Comparison of ENCODE assay signal across 15 mouse cellular contexts in the genomic region with DNA sequence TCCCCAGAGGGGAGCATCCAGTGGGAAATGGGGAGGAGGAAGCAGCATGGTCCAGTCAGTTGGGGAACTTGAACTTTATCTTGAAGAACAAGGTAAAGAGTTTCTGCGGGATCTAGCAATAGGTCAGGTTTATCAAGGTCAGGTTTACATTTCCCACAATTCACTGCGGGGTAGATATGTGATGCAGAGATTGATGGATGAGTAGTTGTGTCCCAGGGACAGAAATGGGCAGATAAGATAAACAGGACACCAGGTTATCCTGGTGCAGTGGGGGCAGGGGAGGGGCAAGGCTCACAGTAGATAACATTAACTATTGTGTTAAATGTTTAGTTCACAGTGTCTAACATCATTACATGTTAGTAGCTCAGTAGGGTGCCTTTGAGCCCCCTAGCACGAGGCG. TPM values are rescaled to one million over a fixed set of nuclear protein-coding genes. Genes with fewer than 3 reads are reported as not detected.
DNase-seq lines count a peak whose midpoint lies in the region; ATAC-seq and TF ChIP-seq lines count a peak whose summit lies in the region.
"Had no signal": no experiment of that assay in that cellular context is flagged by ENCODE, and none has a peak within 500 bp of the region (broad histone marks: within the 10 kb centered on the region; RNA-seq: fewer than 3 reads in every experiment).

No protein-coding gene starts in this region.

- H3K27me3 ChIP-seq in hindbrain, embryonic 13.5 days: no peaks in the 10 kb centered on the region
- no peaks in the 10 kb centered on the region for H3K27me3 ChIP-seq in hindbrain, embryonic 14.5 days (ENCODE audit: control insufficient read depth, insufficient read depth, low read length)
- H3K27me3 ChIP-seq in midbrain, embryonic 14.5 days (ENCODE audit: control insufficient read depth, insufficient read depth, low read length): no peaks in the 10 kb centered on the region
- H3K27me3 ChIP-seq in midbrain, embryonic 10.5 days (ENCODE audit: low read depth, poor library complexity, severe bottlenecking): peaks cover 12% of the 10 kb centered on the region
- no peaks in the 10 kb centered on the region for H3K27me3 ChIP-seq in midbrain, embryonic 16.5 days (ENCODE audit: control insufficient read depth, insufficient read depth, low read depth, low read length)
- H3K27me3 ChIP-seq in myocyte (ENCODE audit: control insufficient read depth, insufficient read depth, insufficient read length): no peaks in the 10 kb centered on the region
- H3K27me3 ChIP-seq: embryonic facial prominence, embryonic 12.5 days; forebrain, embryonic 12.5 days; kidney, embryonic 15.5 days; limb, embryonic 12.5 days had no signal

- intact Hi-C loops in gastrocnemius, postnatal 14 days (cut with DNase I; ENCODE audit: low total_unique reads): loop anchor here (2.0 kb wide), 1 partner anchor 45 kb away; no protein-coding TSS in a partner anchor

- no peaks in the 10 kb centered on the region for H3K9me3 ChIP-seq in hindbrain, embryonic 13.5 days
- H3K9me3 ChIP-seq in hindbrain, embryonic 14.5 days (ENCODE audit: control insufficient read depth, low read length): no peaks in the 10 kb centered on the region
- no peaks in the 10 kb centered on the region for H3K9me3 ChIP-seq in midbrain, embryonic 14.5 days (ENCODE audit: control insufficient read depth, low read length)
- no peaks in the 10 kb centered on the region for H3K9me3 ChIP-seq in midbrain, embryonic 10.5 days (replicated peaks)
- H3K9me3 ChIP-seq in midbrain, embryonic 16.5 days (replicated peaks; ENCODE audit: control insufficient read depth, low read length, poor library complexity, severe bottlenecking): no peaks in the 10 kb centered on the region
- H3K9me3 ChIP-seq: embryonic facial prominence, embryonic 12.5 days; forebrain, embryonic 12.5 days; kidney, embryonic 15.5 days; limb, embryonic 12.5 days had no signal

- WGBS in hindbrain, embryonic 13.5 days: 48% methylated on average over 4 of the region's 4 CpGs
- WGBS in hindbrain, embryonic 14.5 days: 56% methylated on average over 4 of the region's 4 CpGs
- WGBS in midbrain, embryonic 14.5 days: 52% methylated on average over 4 of the region's 4 CpGs
- WGBS in midbrain, embryonic 10.5 days: 55% methylated on average over 4 of the region's 4 CpGs
- 51% methylated on average over 4 of the region's 4 CpGs for WGBS in midbrain, embryonic 16.5 days

- no peak overlapping the region for H3ac ChIP-seq in myocyte (ENCODE audit: control insufficient read depth, insufficient read length)

- H3K9ac ChIP-seq in hindbrain, embryonic 13.5 days: peak overlapping the region; percentile 98; the same call in 1 of the 2 replicates
- no peak overlapping the region for H3K9ac ChIP-seq in hindbrain, embryonic 14.5 days
- H3K9ac ChIP-seq in midbrain, embryonic 14.5 days (replicated peaks; ENCODE audit: low read length): no peak overlapping the region
- H3K9ac ChIP-seq in midbrain, embryonic 16.5 days (ENCODE audit: low read depth, low read length): no peak overlapping the region

- no peak for TF ChIP-seq POLR2A in myocyte (IDR thresholded peaks at IDR 0.05; ENCODE audit: insufficient read length, low read depth)

- peak overlapping the region; percentile 99; the same call in 1 of the 2 replicates for H3K27ac ChIP-seq in hindbrain, embryonic 13.5 days
- H3K27ac ChIP-seq in hindbrain, embryonic 14.5 days: no peak overlapping the region
- peak overlapping the region; percentile 98; the same call in 1 of the 2 replicates for H3K27ac ChIP-seq in midbrain, embryonic 14.5 days (replicated peaks; ENCODE audit: low read depth, low read length)
- H3K27ac ChIP-seq in midbrain, embryonic 10.5 days (replicated peaks): no peak overlapping the region
- H3K27ac ChIP-seq in midbrain, embryonic 16.5 days (ENCODE audit: low read length): peak overlapping the region; percentile 99; the same call in 1 of the 2 replicates
- H3K27ac ChIP-seq: stomach, postnatal 0 days had no signal

- no peaks in the 10 kb centered on the region for H3K36me3 ChIP-seq in hindbrain, embryonic 13.5 days
- H3K36me3 ChIP-seq in hindbrain, embryonic 14.5 days (replicated peaks; ENCODE audit: control insufficient read depth, insufficient read depth): no peaks in the 10 kb centered on the region
- no peaks in the 10 kb centered on the region for H3K36me3 ChIP-seq in midbrain, embryonic 14.5 days (ENCODE audit: control insufficient read depth, insufficient read depth, low read length)
- H3K36me3 ChIP-seq in midbrain, embryonic 10.5 days: no peaks in the 10 kb centered on the region
- no peaks in the 10 kb centered on the region for H3K36me3 ChIP-seq in midbrain, embryonic 16.5 days (ENCODE audit: control insufficient read depth, insufficient read depth, low read length)
- no peaks in the 10 kb centered on the region for H3K36me3 ChIP-seq in myocyte (ENCODE audit: control insufficient read depth, insufficient read depth)
- H3K36me3 ChIP-seq: embryonic facial prominence, embryonic 12.5 days; forebrain, embryonic 12.5 days; kidney, embryonic 15.5 days; limb, embryonic 12.5 days had no signal

- DNase-seq in hindbrain, embryonic 14.5 days (ENCODE audit: low spot score): no peak
- no peak for DNase-seq in midbrain, embryonic 14.5 days
- DNase-seq in midbrain, embryonic 10.5 days (ENCODE audit: low spot score): no peak
- DNase-seq in gastrocnemius, postnatal 14 days: no peak

- no peaks in the 10 kb centered on the region for H3K79me2 ChIP-seq in myocyte (ENCODE audit: control insufficient read depth, insufficient read depth)

- H3K4me3 ChIP-seq in hindbrain, embryonic 13.5 days: no peak overlapping the region
- no peak overlapping the region for H3K4me3 ChIP-seq in hindbrain, embryonic 14.5 days (replicated peaks; ENCODE audit: low read length)
- no peak overlapping the region for H3K4me3 ChIP-seq in midbrain, embryonic 14.5 days (replicated peaks; ENCODE audit: low read depth, low read length)
- H3K4me3 ChIP-seq in midbrain, embryonic 10.5 days: no peak overlapping the region
- no peak overlapping the region for H3K4me3 ChIP-seq in midbrain, embryonic 16.5 days (ENCODE audit: low read depth, low read length)
- peak overlapping the region; percentile 87 for H3K4me3 ChIP-seq in myocyte

- peaks cover 24% of the 10 kb centered on the region for H3K4me1 ChIP-seq in hindbrain, embryonic 13.5 days (replicated peaks)
- H3K4me1 ChIP-seq in hindbrain, embryonic 14.5 days (replicated peaks; ENCODE audit: control insufficient read depth, insufficient read depth, low read length): peaks cover 21% of the 10 kb centered on the region
- H3K4me1 ChIP-seq in midbrain, embryonic 14.5 days (ENCODE audit: control insufficient read depth, insufficient read depth, low read length): peaks cover 16% of the 10 kb centered on the region
- peaks cover 31% of the 10 kb centered on the region for H3K4me1 ChIP-seq in midbrain, embryonic 10.5 days
- H3K4me1 ChIP-seq in midbrain, embryonic 16.5 days (ENCODE audit: control insufficient read depth, insufficient read depth, low read length): peaks cover 18% of the 10 kb centered on the region

- no peak overlapping the region for H3K4me2 ChIP-seq in hindbrain, embryonic 13.5 days
- H3K4me2 ChIP-seq in hindbrain, embryonic 14.5 days (replicated peaks): no peak overlapping the region
- H3K4me2 ChIP-seq in midbrain, embryonic 14.5 days (ENCODE audit: low read length): no peak overlapping the region
- no peak overlapping the region for H3K4me2 ChIP-seq in midbrain, embryonic 16.5 days (ENCODE audit: low read length)
- H3K4me2 ChIP-seq in myocyte (ENCODE audit: low read depth): no peak overlapping the region

- no peak for ATAC-seq in hindbrain, embryonic 13.5 days (ENCODE audit: low FRiP score)
- ATAC-seq in hindbrain, embryonic 14.5 days (ENCODE audit: low FRiP score): no peak
- no peak for ATAC-seq in midbrain, embryonic 14.5 days (ENCODE audit: low FRiP score, low TSS enrichment)
- no peak for ATAC-seq in midbrain, embryonic 16.5 days
- ATAC-seq: activated CD4-positive, CD25-positive, alpha-beta regulatory T cell, adult 4 months had no signal

RNA-seq across cellular contexts. Expression of a gene that starts 1.7 kb away (rescaled TPM):
- polyA plus RNA-seq in hindbrain, embryonic 13.5 days (2015; fragmentation: Nextera tagmentation; extraction: Ambion mirVana): 19.7 and 21.0 TPM in 2 replicates
- 13.8 and 15.2 TPM in 2 replicates for polyA plus RNA-seq in hindbrain, embryonic 14.5 days (2014; fragmentation: Nextera tagmentation; extraction: Ambion mirVana)
- 15.7 and 18.3 TPM in 2 replicates for polyA plus RNA-seq in midbrain, embryonic 14.5 days (2014; fragmentation: Nextera tagmentation; extraction: Ambion mirVana)
- 6.5 and 8.2 TPM in 2 replicates for polyA plus RNA-seq in midbrain, embryonic 10.5 days (2016; fragmentation: Nextera tagmentation; extraction: Ambion mirVana)
- 19.4 and 21.0 TPM in 2 replicates for polyA plus RNA-seq in midbrain, embryonic 16.5 days (2015; fragmentation: Nextera tagmentation; extraction: Ambion mirVana)
- 15.9 TPM for polyA plus RNA-seq in myocyte (2012; fragmentation: generic; extraction: Trizol)
- 10 to 100 TPM; 25.3 to 30.8 TPM for total RNA-seq in gastrocnemius, postnatal 14 days (2021)

RNA-seq across cellular contexts. Expression of a gene that starts 16.4 kb away (rescaled TPM):
- polyA plus RNA-seq in hindbrain, embryonic 13.5 days (2015; fragmentation: Nextera tagmentation; extraction: Ambion mirVana): 4.6 and 4.8 TPM in 2 replicates
- polyA plus RNA-seq in hindbrain, embryonic 14.5 days (2014; fragmentation: Nextera tagmentation; extraction: Ambion mirVana): 3.5 and 4.2 TPM in 2 replicates
- 2.0 and 3.6 TPM in 2 replicates for polyA plus RNA-seq in midbrain, embryonic 14.5 days (2014; fragmentation: Nextera tagmentation; extraction: Ambion mirVana)
- polyA plus RNA-seq in midbrain, embryonic 10.5 days (2016; fragmentation: Nextera tagmentation; extraction: Ambion mirVana): 4.7 and 4.8 TPM in 2 replicates
- polyA plus RNA-seq in midbrain, embryonic 16.5 days (2015; fragmentation: Nextera tagmentation; extraction: Ambion mirVana): 3.4 and 4.3 TPM in 2 replicates
- polyA plus RNA-seq in myocyte (2012; fragmentation: generic; extraction: Trizol): 0.06 TPM
- 1 to 10 TPM; 7.1 to 7.2 TPM for total RNA-seq in gastrocnemius, postnatal 14 days (2021)
- total RNA-seq: neutrophil, adult 5-6 weeks had no signal

RNA-seq across cellular contexts. Expression of a gene that starts 19.9 kb away (rescaled TPM):
- polyA plus RNA-seq in hindbrain, embryonic 13.5 days (2015; fragmentation: Nextera tagmentation; extraction: Ambion mirVana): 1.4 and 1.5 TPM in 2 replicates
- 2.8 and 3.1 TPM in 2 replicates for polyA plus RNA-seq in hindbrain, embryonic 14.5 days (2014; fragmentation: Nextera tagmentation; extraction: Ambion mirVana)
- polyA plus RNA-seq in midbrain, embryonic 14.5 days (2014; fragmentation: Nextera tagmentation; extraction: Ambion mirVana): 1.0 and 1.6 TPM in 2 replicates
- 0.35 and 0.44 TPM in 2 replicates for polyA plus RNA-seq in midbrain, embryonic 10.5 days (2016; fragmentation: Nextera tagmentation; extraction: Ambion mirVana)
- polyA plus RNA-seq in midbrain, embryonic 16.5 days (2015; fragmentation: Nextera tagmentation; extraction: Ambion mirVana): 2.8 and 2.9 TPM in 2 replicates
- polyA plus RNA-seq in myocyte (2012; fragmentation: generic; extraction: Trizol): 4.6 TPM
- total RNA-seq in gastrocnemius, postnatal 14 days (2021): 10 to 100 TPM; 40.5 to 41.3 TPM
- total RNA-seq: megakaryocyte progenitor cell, adult 5-6 weeks; neutrophil, adult 5-6 weeks had no signal
- polyA plus RNA-seq: activated CD4-positive, CD25-positive, alpha-beta regulatory T cell, adult 4 months had no signal

RNA-seq across cellular contexts. Expression of a gene that starts 43.2 kb away (rescaled TPM):
- polyA plus RNA-seq in hindbrain, embryonic 13.5 days (2015; fragmentation: Nextera tagmentation; extraction: Ambion mirVana): 49.2 and 51.8 TPM in 2 replicates
- polyA plus RNA-seq in hindbrain, embryonic 14.5 days (2014; fragmentation: Nextera tagmentation; extraction: Ambion mirVana): 74.5 and 83.2 TPM in 2 replicates
- 59.9 and 89.5 TPM in 2 replicates for polyA plus RNA-seq in midbrain, embryonic 14.5 days (2014; fragmentation: Nextera tagmentation; extraction: Ambion mirVana)
- 67.3 and 72.2 TPM in 2 replicates for polyA plus RNA-seq in midbrain, embryonic 10.5 days (2016; fragmentation: Nextera tagmentation; extraction: Ambion mirVana)
- 42.9 and 47.6 TPM in 2 replicates for polyA plus RNA-seq in midbrain, embryonic 16.5 days (2015; fragmentation: Nextera tagmentation; extraction: Ambion mirVana)
- 93.0 TPM for polyA plus RNA-seq in myocyte (2012; fragmentation: generic; extraction: Trizol)
- total RNA-seq in gastrocnemius, postnatal 14 days (2021): 10 to 100 TPM; 64.9 to 68.5 TPM

RNA-seq across cellular contexts. Expression of a gene that starts 58.1 kb away (rescaled TPM):
- polyA plus RNA-seq in hindbrain, embryonic 13.5 days (2015; fragmentation: Nextera tagmentation; extraction: Ambion mirVana): 94.8 and 101 TPM in 2 replicates
- polyA plus RNA-seq in hindbrain, embryonic 14.5 days (2014; fragmentation: Nextera tagmentation; extraction: Ambion mirVana): 136 and 159 TPM in 2 replicates
- polyA plus RNA-seq in midbrain, embryonic 14.5 days (2014; fragmentation: Nextera tagmentation; extraction: Ambion mirVana): 115 and 120 TPM in 2 replicates
- 63.4 and 65.5 TPM in 2 replicates for polyA plus RNA-seq in midbrain, embryonic 10.5 days (2016; fragmentation: Nextera tagmentation; extraction: Ambion mirVana)
- 95.7 and 98.3 TPM in 2 replicates for polyA plus RNA-seq in midbrain, embryonic 16.5 days (2015; fragmentation: Nextera tagmentation; extraction: Ambion mirVana)
- polyA plus RNA-seq in myocyte (2012; fragmentation: generic; extraction: Trizol): 125 TPM
- total RNA-seq in gastrocnemius, postnatal 14 days (2021): 100 to 1,000 TPM; 176 to 185 TPM

Comparison
In these comparisons a context has a peak if more than half of its experiments do, and no peak if none do; other contexts are left out.
1. H3K27ac ChIP-seq: peak in hindbrain, embryonic 13.5 days (single experiment), midbrain, embryonic 14.5 days (single experiment) and midbrain, embryonic 16.5 days (single experiment); none in hindbrain, embryonic 14.5 days (single experiment) and midbrain, embryonic 10.5 days (single experiment).